Mouse (Mus musculus) erythroid progenitor cell, adult 5-6 weeks (primary cell): ENCODE data around the gene Ptpn21. TPM values are rescaled to one million over a fixed set of nuclear protein-coding genes. Genes with fewer than 3 reads are reported as not detected.

Experiments used
- ATAC-seq: replicated peaks from 2 replicates; pipeline ENCODE4 v1.8.0; 2016; ENCODE audit warnings: moderate number of reproducible peaks, mild to moderate bottlenecking, moderate TSS enrichment, inconsistent platforms; ENCODE audit not compliant: poor library complexity, low FRiP score, severe bottlenecking
- total RNA-seq, 2 experiments: library from RNA; stranded (forward) in 1 of 2; stranded (reverse) in 1 of 2; fragments of 150-400 nt in 1 of 2; fragments of 186-747, 209-891 nt in 1 of 2; gene quantifications; 2 replicates each; pipeline versions ENCODE4 v1.2.3 to v1.2.4; 2015 to 2017; ENCODE audit warnings: low replicate concordance in 2 of 2

The Ptpn21 gene
- total RNA-seq, 2 experiments from 2014 or later = 3.7 to 7.5 TPM

DNA sequence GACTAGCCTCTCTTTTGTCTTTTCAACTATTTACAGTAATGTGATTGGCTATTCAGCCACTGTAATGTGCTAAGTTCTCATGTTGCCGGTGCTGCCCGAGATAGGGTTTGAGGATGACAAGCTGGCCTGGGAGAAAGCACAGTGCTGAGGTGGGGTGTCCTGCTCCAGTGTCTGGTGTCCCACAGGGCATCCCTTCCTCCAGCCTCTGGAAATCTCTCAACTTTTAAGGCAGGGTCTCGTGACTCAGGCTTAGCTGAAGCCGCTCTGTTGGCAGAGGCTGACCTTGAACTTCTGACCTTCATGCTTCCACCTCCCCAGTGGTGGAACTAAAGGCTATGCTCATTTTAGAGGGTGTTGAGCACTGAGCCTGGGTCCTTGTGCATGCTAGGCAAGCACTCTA is 66.8 kb downstream of the Ptpn21 start:
- ATAC-seq = no peak

DNA sequence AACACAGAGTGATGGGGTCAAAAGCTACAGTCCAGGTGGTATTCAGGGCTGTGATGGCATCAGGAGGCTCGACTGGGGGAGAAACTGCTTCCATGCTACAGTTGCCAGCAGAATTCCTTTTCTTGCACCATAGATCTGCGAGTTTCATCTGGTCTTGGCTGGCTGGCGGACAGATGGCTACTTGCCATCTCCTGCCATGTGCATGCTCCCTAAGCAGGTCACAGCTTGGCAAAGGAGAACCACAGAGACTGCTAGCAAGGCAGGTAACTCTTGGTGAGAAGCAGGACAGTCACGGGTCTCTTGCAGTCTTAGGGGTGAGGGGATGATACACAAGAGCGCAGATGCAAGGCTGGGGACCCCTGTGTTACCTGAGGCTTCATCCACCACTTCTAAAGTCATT is 67.3 kb downstream of the Ptpn21 start:
- ATAC-seq = no peak

DNA sequence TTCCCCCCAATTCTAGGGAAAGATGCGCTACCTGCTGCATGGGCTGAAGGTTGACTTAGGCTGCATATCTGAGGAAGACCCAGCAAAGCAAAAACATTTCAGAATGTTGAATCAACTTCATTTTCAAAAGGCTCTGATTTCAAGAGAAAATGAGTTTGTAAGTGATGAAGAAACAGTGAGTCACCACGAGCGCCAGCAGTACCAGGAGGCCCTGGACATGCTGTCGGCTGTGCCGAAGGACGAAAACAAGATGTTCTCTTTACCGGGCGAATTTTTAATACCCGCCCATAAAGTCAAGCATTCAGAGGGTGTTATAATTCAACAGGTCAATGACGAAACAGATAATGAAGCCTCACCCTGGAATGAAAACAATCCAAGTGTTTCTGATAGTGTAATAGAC is 68.1 kb downstream of the Ptpn21 start:
- ATAC-seq = no peak

DNA sequence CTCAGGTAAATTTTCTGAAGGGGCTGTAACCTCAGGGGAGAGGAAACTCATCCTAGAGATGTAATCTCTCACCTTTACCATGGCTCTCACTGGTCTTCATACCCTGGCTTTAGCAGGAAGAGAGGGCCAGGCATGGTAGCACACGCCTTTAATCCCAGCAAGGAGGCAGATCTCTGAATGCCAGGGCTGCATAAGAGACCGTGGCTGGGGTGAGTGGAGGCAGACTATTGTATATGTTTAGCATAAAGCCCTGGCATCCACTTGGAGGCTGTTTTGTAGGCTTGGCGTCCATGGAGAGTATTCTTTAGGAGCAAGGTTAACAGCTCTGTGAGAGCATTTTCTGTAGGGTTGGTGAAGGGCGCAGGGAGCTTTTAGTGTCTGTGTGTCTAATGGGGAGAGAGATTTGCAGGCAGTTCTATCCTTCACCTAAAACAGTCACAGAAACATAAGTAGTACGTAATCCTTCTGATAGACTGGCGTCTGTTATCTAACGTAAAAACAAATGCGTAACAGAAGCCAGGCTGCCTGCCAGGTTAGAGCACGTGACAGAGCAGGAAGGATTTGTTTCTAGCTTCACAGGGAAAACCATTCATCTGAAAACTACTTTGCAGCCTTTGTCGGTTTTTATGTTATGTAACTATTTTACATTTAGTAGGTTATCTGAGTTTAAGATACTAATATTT is 68.9 kb downstream of the Ptpn21 start:
- ATAC-seq = no peak

DNA sequence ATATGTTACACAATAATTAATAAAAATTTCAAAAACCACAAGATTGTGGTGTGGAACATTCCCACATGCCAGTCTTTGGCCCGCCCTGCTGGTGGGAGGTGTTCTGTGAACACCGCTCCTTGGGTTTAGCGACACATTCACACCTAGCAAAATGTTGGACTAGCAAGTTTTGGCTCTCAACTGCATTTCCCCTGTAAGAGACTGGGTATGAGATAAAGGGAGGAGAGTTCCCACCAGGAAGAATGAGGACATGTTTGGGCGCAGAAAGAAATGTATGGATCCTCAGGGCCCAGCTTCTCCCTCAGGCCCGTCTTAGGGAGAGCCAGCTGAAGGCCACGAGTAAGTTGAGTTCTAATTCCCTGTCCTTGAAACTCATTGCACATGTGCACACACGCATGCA is 74.6 kb downstream of the Ptpn21 start:
- ATAC-seq = no peak

DNA sequence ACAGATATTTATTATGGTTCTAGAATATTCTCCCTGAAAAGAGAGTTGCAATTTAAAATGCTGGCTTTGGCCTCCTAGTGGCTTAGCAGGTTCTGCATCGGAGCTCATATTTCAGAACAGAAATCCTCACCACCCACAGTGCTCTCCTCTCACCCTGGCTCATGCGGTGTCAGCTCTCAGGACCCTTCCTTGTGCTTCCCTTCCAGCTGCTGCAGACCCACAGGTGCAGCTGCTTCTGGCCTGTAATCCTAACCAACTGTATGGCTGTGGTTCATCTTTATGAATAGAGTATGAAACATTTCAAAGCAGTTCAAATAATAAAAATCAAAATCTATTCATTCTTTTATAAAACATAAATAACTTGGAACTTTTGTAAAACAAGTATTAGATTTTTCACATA is 80.3 kb downstream of the Ptpn21 start:
- ATAC-seq = no peak

DNA sequence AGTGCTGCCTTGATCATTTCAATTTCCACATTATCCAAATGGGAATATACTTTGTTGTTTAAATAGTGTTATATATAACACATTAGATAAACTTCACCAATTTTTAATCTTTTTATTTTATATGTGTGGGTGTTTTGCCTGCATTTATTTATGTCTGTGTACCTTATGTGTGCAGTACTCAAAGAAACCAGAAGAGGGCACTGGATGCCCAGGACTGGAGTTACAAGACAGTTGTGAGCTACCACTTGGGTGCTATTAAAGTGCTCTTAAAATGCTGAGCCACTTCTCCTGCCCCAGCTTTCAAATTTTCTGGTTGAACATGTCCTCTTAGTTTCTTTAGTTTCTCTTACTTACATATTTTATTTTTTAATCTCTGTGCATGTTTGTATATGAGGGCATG is 92.4 kb downstream of the Ptpn21 start:
- no peak for ATAC-seq

DNA sequence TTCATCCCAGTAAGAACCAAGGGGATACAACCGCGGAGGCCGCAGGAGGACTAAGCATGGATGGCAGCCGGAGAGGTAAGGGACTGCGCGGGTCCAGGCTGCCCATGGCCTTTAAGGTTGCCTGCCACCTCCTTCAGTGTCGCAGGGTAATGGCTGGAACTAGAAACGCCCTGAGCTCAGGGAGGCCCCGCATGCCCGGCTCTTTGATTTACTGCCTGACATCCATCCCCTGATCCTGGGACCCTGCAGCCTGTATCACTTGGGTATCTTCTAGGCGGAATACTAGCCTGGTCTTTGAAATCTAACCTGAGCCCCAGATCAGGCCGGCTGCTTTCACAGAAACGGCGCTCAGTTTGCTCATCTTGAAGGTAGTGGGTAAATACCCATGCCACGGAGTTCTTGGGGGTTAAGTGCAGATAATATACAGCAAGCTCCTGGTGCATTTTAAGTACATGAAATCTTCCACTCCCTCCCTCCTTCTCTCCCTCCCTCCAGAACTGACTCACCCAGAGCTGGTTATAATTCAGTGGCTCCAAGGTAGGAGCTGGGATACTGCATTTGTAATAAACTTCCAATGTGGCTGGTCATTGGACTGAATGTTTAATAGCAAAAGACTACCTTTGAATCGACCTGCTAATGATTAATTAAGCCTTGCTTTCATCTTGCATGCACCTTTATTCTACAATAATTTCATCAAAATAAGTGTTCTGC is 108.8 kb downstream of the Ptpn21 start:
- ATAC-seq = peak; percentile 67; the same call in 1 of the 2 replicates

DNA sequence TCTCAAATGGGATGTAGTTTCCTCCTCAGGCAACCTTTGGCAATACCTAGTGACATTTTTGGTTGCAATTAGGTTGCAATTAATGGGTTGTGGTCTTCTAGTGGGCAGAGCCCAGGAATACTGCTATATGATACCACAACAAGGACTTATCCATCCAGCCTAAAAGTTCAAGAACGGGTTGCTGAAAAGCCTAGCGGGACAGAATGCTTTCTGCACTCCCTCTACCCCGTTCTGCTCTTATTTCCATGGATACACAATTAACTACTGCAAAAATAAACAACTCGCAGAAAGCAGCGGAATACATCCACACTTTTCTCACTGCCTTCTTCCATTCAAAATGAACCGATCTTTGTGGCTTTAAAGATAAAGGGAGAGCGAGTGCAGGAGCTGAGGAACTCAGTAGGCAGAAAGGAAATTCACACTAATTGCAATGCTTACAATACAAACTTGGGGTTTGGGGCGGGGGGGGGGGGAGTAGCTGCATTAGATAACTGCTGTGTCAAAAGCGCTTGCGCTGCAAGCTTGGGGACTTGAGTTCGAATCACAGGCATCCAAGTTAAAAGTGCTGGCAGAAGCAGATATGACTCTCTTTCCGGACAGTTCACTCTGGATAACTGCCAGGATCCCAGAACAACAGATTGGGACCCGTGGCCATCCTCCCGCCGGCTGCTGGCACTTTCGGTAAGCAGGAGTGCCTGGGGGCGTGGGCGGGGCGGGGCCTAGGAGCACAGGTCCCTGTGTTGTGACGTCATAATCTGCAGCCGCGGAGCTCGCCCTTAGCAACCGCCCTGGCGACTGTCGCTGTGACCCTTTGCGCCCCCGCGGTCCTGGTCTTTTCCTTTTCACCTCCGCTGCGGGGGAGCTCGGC is 109.6 kb downstream of the Ptpn21 start, which contains the start of gene Spata7:
TSS of gene Spata7 (plus strand) at position 766 of the 868 bp plus-strand sequence.
- ATAC-seq = peak; percentile 97

Other genes with a start within 250 kb of the Ptpn21 start
- not detected in 2 replicates for gene Kcnk10, start 159.1 kb downstream of the Ptpn21 start, total RNA-seq (2015; ENCODE audit: low replicate concordance)
- gene Kcnk10, start 159.1 kb downstream of the Ptpn21 start, total RNA-seq (2017; ENCODE audit: low replicate concordance) = not detected in 2 replicates
- gene Spata7, start 109.2 kb downstream of the Ptpn21 start, total RNA-seq (2015; ENCODE audit: low replicate concordance) = 8.4 TPM in 1 of 2 replicates, not detected in the other
- gene Spata7, start 109.2 kb downstream of the Ptpn21 start, total RNA-seq (2017; ENCODE audit: low replicate concordance) = 1.4 and 3.2 TPM in 2 replicates
- 54.4 and 127 TPM in 2 replicates for gene Zc3h14, start 9.6 kb upstream of the Ptpn21 start, total RNA-seq (2015; ENCODE audit: low replicate concordance)
- 53.1 TPM in 2 replicates for gene Zc3h14, start 9.6 kb upstream of the Ptpn21 start, total RNA-seq (2017; ENCODE audit: low replicate concordance)
- gene Eml5, start 164.1 kb upstream of the Ptpn21 start, total RNA-seq (2015; ENCODE audit: low replicate concordance) = 0.36 and 3.8 TPM in 2 replicates
- 0.45 and 4.0 TPM in 2 replicates for gene Eml5, start 164.1 kb upstream of the Ptpn21 start, total RNA-seq (2017; ENCODE audit: low replicate concordance)
- 4.2 and 4.7 TPM in 2 replicates for gene Ttc8, start 183.2 kb upstream of the Ptpn21 start, total RNA-seq (2015; ENCODE audit: low replicate concordance)
- 0.39 TPM in 1 of 2 replicates, not detected in the other for gene Ttc8, start 183.2 kb upstream of the Ptpn21 start, total RNA-seq (2017; ENCODE audit: low replicate concordance)